Mouse (Mus musculus) T-helper 17 cell (primary cell): ENCODE measurements at regions not wholly inside any gene's neighbourhood (a gene's known extent, or its start where the extent isn't known, plus 50 kb on each side); places are given as distances from the start of the nearest gene placed in this dataset.

ENCODE experiments used
- in situ Hi-C, 2 experiments: fragments of 300-600 bp; cut with MboI, MseI; formaldehyde crosslinking; loops; 1 replicate in 1 of 2; 2 replicates in 1 of 2; pipeline ENCODE4 v1.15.1; 2025; ENCODE audit warnings: high pct_unique_total_duplicates in 2 of 2

DNA sequence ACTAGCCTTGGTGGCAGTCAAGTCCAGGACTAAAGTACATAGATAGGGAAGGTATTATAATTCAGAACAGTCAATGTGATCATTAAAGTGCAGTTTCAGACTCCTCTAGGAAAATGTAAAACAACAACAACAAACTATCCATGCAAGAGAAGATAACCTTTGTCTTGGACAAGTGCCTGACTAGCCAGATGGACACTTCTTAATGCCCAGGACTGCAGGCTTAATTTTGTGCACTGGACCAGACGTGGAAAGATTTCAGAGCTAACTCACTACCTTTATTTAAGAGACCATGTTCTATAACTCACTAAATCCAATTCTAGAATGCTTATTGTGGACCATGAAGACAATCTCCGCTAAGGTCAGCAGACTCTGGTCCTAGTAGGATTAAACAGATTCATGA is 215.6 kb upstream of the Stxbp5 start:
- in situ Hi-C loops, result no loop called here

DNA sequence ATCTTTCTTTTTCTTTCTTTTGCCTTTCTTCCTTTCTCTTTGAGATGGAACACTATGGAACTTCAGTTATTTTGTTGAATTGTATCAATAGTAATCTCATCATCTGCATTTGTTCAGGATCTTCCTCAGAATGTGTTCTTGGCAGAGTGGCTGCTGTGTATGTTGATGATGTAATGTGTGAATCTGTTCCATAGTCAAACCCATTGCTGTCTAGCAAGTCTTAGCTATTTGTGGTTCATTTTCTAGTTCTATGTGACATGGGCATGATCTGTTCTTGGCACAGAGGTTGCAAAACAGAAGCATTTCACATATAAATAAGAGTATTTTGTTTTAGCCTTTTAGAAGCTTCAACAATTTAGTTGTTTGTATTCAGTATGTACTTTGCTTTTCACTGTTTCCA is 212.4 kb upstream of the Stxbp5 start:
- in situ Hi-C loops, result no loop called here

DNA sequence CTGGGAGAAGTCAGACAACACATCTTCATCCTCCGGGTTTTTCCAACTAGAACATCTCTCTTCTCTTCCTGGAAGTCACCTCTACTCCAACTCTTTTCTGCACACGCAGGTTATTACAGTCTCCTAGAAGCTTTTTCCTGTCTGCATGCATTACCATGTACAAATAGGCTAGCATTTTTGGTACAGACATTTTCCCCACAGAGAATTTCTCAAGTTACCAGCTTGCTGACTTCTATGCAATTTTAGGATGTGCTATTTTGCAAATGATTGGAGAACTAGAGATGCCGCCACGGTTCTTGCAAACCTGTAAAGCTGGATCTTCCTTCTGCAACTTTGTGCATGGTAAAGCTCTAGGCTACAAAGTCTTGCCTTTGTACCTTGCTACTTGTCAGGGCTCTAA is 210.2 kb upstream of the Stxbp5 start:
- in situ Hi-C loops, result no loop called here

DNA sequence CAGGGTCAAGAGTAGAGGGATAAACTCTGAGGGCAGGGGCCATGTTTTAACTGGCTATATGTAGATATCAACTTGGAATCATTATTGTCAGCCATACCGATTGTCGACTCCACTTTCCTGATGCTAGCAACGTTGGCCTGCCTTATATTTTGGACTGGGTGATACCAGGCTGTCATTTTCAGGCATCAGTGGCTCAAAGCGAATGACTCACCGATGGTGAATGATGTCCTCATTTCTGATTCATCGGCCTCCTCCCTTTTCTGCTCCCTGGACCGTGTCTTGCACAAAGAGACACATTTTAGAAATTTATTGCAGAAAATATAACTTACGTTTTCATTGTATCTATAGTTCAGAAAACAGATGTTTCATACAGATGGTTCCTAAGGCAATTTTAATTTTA is 209.0 kb upstream of the Stxbp5 start:
- in situ Hi-C loops, result no loop called here

DNA sequence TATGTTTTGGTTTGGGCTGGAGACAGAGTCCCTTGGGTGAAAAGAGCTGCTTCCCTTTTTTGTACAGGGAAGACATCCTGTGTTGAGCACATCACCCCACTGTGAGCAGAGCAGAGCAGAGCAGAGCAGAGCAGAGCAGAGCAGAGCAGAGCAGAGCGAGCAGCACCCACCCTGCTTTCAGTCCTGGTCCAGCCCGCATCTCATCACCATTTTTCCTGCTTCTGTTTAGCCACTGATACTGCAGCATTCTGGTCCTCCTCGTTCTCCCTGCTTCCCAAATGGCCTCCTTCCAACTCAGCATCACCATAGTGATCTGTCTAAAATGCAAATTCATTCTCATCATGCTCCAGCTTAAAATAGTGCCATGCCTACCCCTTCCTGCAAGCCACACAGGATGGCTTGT is 206.2 kb upstream of the Stxbp5 start:
- in situ Hi-C loops, result no loop called here

DNA sequence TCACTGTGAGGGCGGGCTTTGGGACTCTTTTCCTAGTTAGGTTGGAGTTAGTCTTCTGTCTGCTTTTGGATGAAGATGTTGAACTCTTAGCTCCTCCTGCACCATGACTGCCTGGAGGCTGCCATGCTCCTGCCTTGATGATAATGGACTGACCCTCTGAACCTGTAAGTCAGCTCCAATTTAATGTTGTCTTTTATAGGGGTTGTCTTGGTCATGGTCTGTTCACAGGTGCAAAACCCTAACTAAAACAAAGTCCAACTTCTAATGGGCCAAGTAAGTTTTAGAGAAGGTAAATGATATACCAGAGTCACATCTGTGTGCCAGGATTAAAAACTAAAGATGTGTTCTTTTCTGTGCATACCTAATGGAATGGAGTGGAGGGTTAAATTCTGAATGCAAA is 205.8 kb upstream of the Stxbp5 start:
- in situ Hi-C loops, result no loop called here

DNA sequence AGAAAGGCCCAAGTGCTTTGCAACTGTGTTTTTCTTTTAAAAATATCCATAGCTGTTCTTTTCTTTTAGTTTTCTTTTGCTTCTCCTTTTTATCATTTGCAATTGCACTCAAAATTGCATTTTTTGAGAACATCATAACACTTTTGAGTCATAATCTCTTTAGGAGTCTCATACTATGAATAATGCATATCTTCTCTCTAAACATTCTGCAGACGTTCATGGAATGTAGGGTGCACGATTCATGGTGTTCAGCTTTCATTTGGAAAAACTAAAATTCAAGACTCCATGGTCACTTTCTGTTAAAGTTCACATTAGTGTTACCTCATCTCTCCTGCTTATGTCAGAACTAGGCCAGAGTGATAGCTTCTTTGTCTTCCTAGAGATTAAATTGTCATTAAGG is 200.8 kb upstream of the Stxbp5 start:
- in situ Hi-C loops, result no loop called here

DNA sequence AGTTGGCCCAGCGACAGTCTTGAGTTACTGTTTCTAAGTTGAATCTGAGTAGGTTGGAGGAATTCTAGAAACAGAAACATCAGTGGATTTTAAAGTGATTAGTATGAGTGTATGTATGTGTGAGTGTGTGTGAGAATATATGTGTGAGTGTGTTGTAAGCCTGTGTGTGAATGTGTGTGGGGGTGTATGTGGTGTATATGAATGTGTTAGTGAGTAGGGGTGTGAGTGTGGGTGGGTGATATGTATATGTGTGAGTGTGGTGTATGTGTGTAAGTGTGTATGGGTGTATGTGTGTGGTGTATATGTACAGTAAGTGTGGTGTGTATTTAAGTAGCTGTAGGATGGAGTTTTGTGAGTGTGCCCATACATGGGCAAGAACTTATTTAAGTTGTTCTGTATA is 197.6 kb upstream of the Stxbp5 start:
- in situ Hi-C loops, result loop anchor here in 1 of 2 experiments (5.0 kb wide), 1 partner anchor 64 kb away; no protein-coding TSS in a partner anchor

DNA sequence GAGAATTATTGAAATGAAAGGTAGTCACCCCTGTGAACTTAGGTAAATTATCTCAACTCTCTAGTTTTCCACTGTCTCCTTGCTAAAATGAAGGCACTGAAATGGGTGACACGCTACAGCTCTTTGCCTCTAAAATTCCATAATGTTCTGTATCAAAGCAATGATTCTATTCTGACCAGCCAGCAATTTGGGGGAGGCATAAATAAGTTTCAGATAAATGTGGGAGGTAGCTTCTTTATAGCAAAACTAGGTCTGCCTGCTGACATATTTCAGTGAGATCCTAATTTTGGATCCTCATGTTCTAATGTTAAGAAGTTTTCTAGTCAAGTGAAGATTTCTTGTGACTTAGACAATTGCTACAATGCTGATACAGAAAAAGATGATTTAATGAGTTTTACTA is 193.2 kb upstream of the Stxbp5 start:
- in situ Hi-C loops, result no loop called here

DNA sequence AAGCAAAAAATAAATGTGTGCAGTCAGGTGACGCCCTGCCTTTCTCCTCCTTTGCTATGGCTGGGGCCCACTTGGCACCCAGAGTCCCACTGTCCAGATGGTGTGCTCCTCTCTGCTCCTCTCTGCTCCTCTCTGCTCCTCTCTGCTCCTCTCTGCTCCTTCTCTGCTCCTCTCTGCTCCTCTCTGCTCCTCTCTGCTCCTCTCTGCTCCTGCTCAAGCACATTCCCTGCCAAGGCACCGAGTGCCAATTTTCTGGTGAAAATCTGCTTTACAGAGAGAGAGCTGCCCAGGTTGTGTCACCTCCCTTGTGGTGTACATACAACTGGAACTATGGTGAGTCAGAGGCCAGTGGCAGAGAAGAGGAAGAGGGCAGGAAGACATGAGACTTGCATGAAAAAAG is 192.8 kb upstream of the Stxbp5 start:
- in situ Hi-C loops, result no loop called here

DNA sequence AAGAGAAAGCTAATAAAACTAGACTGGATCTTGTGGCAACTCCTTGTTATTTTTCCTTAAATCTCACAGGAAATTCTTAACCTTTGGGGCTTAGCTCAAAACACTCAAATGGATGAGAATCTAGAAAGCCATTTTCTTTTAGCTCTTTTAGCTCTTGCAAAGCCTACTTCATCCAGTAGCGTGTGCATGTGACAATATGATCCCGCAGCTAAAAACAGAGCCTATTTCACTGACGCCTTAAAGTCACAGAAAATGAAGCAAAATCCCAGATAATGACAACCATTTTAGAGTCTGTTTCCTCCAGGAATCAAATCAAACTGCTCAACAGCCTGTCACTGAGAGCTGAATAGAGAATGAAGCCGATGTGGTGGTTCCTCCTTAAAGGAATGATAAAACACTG is 185.1 kb upstream of the Stxbp5 start:
- in situ Hi-C loops, result no loop called here

DNA sequence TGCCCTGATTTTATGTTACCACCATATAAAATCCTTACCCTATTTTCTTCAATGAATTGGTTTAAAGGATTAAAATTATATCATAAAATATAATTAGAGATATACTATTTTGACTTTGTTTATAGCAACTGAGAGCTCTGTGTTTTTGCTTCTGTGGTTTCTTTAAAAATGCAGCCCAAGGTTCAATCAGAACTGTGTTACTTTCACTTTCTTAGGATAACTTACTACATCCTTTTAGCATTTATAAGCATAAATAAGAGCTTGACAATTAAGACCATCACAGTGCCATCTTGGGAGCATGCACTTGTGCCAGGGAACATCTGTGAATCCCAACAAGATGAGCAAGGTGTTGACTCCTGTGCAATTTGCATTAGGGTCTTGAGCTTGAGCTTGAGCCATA is 169.3 kb upstream of the Stxbp5 start:
- in situ Hi-C loops, result no loop called here

DNA sequence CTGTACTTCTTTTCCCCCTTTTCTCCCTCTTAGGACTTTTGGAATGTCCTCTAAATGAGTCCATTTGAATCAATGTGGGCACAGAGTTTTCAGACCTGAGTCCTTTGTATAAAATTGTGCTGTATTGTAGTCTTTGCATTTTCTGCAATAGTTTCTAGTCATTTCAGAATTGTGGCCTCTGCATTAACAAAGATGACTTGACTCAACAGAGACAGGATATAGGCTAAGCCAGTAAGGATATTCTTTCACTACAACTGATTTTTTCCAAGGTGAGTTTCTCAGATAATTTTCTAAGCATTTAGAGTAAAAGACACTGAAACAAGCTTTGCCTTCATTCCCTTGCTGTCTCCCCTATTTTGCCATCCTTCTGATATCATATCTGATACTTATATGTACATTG is 168.8 kb upstream of the Stxbp5 start:
- in situ Hi-C loops, result loop anchor here in 1 of 2 experiments (5.0 kb wide), 1 partner anchor 67 kb away; no protein-coding TSS in a partner anchor

DNA sequence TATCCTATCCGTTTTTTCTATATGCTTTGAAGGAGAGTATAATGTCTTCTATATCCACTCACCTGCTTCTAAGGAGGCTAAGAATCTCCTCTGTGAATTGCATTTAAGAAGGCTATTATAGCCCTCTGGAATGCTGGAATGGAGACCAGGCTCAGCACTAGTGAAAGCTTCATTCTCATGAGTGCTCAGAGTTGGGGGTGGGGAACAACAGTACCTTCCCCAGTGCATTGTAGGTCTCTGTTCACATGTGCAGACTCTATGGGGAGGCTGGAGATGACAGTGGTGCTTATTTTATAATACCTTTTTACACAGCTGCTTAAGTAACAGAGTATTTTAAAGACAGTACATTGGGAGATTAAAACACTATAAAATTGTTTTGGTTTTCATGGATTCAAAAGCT is 145.9 kb upstream of the Stxbp5 start:
- in situ Hi-C loops, result no loop called here

DNA sequence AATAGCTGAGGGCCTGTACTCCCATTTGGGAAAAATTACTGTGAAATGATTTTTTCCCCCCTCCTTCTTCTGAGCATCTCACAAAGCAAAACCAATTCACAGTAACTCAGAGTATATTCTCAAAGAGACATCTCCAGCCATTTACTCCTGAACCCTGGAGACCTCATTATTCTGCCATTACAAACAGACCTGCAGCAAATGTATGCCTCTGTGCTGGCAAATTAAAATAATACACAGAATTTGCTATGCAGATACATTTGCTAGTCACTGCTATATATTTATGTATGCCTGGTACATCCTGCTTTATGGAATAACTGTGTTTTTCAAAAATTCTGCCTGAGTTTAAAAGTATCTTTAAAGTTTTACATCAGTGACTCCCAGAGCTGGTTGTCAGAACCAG is 145.4 kb upstream of the Stxbp5 start:
- in situ Hi-C loops, result no loop called here

DNA sequence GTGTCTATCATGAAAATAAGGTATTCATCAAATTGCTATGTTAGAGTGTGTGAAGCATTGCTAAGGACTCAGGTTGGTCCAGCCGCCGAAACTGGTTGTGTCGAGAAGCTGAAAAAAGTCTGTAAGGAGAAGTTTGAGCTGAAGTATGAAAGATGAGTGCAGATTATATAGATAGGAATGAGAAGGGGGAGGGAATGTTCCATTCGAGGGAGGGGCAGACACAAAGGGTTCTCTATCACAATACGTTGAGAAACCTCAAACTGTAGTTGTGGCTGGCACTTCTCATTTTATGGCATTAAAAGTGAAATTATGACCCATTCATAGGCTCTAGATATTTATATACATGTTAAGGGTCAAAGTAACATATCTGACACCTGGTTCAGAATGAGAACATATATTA is 108.4 kb upstream of the Stxbp5 start:
- in situ Hi-C loops, result no loop called here

DNA sequence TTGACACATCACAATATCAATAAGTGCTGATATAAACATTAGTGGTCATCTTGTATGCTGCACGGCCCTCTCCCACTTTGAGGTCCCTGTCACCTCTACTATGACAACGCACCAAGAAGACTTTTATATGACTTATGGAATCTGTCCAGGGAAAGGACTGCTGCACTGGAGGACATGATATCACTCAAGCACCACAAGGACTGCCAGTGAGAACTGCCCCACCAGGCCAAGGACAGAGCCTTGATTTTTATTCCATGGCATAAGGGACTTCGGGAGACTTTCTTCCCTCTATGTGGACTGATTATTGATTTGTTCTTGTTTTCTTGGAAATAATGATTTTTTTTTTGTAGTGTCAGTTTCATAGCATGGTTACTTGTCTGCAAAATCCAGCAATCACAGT is 97.7 kb upstream of the Stxbp5 start:
- in situ Hi-C loops, result no loop called here

DNA sequence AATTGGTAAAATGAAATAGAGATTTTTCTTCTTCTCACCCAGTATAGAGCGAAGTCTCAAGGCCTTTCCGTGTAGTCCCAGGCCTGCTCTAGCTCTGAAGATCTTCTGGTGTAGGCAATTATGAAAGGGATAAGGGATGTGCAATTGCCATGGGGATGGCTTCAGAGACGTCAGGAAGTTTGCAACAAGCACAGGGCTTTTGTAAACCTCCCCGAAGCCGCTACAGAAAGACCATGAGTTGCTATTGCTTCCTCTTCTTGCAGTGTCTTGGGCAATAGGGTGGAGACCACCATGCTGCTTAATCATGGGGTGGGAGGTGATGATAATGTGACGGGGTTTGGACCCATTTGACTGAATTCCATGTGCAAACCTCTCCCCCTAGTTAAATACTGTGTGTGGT is 95.3 kb upstream of the Stxbp5 start:
- in situ Hi-C loops, result no loop called here

DNA sequence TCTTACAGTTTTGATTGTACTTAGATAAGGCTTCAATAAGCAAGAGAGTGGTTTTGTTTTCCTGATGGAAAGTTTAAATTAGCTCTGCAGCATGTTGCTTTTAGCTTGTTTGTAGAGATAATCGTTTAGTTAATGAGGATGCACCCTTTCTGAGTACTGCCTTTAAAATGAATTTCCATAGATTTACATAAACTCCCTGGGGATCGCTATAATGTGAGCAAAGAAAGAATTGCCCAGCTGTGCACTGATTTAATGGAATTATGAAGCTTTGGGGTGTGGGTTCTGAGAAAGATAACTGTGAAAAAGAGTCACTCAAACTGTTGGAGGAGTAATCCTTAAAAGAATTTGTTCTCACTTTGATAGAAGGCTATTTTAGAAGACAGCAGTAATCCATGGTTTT is 91.9 kb upstream of the Stxbp5 start:
- in situ Hi-C loops, result no loop called here

DNA sequence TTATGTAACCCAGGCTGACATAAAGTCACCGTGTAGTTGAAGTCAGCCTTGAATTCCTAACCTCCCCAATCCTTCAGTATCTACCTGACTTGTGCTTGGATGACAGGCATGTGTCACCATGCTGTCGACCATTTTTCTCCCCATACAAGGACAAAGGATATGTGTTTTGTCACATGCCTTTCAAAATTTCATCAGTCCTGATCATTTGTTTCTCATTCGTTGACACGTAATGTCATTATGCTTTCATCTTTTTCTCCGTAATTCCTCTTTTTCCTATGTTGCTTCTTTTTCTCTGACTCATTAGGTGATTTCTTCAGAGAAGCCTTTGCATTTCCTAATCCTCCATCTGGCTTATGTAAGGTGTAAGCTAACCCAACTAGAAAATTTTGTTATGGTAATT is 84.5 kb upstream of the Stxbp5 start:
- in situ Hi-C loops, result no loop called here

DNA sequence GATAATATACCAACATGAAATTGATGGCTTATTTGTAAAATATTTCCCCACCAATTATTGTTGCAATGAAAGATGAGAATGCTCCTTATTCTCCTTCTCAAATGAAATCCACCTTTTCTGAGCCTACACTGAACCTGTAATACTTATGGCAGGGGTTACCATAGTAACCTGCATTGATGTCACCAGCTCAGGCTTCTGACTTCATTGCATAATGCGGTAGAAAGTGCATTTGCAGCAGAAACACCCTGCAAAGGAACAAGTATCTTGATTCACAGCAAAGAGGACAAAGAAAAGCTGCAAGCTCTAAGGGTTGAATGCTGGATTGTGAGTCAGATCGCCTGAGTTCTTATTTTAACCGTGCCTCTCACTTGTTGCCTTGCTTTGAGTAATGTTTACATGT is 75.5 kb upstream of the Stxbp5 start:
- in situ Hi-C loops, result no loop called here
